Mouse (Mus musculus) regulatory T cell (primary cell): ENCODE results near the gene Cdc45.

Source experiments
- in situ Hi-C: fragments of 300-600 bp; cut with MboI, MseI; formaldehyde crosslinking; loops from one replicate; pipeline ENCODE4 v1.15.1; 2025; ENCODE audit warnings: high pct_unique_total_duplicates

The Cdc45 gene

DNA sequence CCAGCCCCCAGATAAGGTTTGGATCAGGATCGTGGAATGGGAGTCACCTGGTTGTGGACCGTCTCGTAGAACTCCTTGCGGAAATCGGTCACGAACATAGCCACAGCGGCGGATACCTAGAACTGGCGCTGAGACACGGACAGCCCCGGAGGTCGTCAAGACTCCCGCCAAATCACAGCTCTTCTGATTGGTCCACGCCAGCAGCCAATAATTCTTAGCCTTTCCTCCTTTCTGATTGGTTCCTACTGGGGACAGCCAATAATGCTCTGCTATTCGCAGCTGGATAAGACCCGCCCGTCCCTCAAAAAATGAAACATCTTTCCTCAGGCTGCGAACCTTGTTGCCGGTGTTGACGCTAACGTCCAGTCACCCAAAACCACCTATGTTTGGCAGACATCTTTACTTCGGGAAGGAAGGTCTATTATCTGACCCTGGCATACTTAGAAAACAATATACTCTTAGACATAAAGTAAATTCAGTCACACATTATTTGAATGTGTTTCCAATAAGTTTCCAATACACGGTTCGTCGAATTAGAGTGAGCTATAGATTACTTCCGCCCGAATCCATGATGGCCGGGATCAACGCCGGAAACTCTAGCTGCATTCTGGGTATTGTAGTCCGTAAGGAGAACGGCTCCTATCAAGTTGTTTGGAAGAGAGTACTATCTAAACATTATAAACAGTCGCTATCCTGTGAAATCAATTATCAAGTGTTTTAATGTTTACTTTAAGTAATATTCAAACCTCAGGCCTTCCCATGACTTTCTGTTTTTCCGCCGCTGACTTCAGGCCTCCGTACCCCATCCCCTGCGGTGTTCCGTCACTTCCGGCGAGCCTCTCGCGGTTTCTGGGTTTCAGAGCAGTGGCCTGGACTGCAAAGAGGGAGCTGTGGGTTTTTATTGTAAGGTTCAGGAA lies at the start of gene Cdc45, which contains the start of gene Ufd1:
TSS of gene Cdc45 (minus strand) at position 520 of the 917 bp plus-strand sequence.
TSS of gene Ufd1 (plus strand) at position 312 of the 917 bp plus-strand sequence.
- in situ Hi-C loops, result loop anchor here (10.0 kb wide), 1 partner anchor 1297 kb away; no protein-coding TSS in a partner anchor

- in situ Hi-C loops, result no loop called here
Measured at GRCm38 (mm10) chr16:18860186-18860585, 48.4 kb upstream of the Cdc45 start.

- in situ Hi-C loops, result loop anchor here (10.0 kb wide), 1 partner anchor 164 kb away; no protein-coding TSS in a partner anchor
Measured at GRCm38 (mm10) chr16:18858551-18858950, 46.8 kb upstream of the Cdc45 start.

DNA sequence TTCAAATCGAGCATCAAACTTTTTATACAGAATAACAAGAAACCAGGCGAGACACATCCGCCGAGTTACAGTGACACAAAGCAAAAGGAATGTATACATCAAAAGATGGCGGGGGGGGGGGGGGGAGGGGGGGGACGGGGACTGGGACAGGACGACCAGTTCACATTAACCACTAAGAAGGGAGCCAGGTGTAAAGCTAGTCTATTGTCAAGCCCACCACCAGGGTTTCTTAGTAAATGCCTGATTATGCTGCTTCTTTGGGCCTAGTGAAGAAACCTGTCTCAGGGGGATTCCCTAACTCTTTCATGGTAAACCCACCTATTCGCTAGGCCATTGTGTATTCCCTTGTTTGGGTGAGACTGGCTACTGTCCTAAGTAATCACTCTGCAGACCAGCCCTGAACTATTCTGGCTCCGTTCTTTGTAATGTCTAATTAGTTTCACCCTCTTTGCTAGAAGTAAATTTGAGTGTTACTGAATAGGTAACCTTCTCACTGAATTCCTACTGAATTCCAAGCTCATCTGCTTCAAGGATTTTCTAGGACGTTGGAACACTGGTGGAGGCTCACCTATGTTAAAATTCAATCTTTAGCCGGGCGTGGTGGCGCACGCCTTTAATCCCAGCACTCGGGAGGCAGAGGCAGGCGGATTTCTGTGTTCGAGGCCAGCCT lies 37.9 kb upstream of the Cdc45 start:
- in situ Hi-C loops, result loop anchor here (10.0 kb wide), 1 partner anchor 155 kb away; no protein-coding TSS in a partner anchor

- in situ Hi-C loops, result no loop called here
Measured at GRCm38 (mm10) chr16:18846301-18846820, 34.6 kb upstream of the Cdc45 start.

- in situ Hi-C loops, result no loop called here
Measured at GRCm38 (mm10) chr16:18838346-18838745, 26.6 kb upstream of the Cdc45 start.

DNA sequence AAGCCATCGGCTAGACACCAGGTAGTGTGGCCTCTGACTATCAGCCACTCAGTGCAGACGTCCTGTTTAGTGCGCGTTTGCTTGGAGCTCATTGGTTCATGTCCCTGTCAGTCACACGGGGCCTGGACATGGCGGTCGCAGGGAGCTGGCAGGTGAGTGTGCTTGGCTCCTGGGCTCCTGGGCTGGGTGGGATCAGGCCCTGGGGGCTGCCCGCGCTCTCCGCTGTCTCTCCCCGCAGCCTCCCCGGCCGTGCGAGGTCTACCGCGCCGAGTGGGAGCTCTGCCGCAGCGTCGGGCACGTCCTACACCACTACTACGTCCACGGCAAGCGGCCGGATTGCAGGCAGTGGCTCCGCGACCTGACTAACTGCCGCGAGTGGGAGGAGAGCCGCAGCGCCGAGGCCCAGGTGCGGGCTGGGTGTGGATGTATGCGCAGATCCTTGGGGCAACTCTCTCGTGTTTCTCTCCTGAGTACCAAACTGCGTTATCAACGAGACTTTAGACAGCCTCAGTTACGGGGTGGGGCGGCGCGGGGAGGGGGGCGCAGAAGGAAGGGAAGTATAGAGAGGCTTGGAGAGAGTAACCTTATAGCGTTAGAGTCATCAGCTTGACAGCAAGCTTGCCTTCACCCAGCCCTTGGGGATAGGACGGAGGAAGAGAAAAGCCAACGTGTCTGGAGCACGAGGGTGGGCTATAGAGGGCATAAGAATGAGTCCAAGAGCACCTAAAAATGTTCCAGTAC lies 24.9 kb upstream of the Cdc45 start, which contains the start of the genes 2510002D24Rik and Gm28539:
TSS of gene 2510002D24Rik (plus strand) at position 111 of the 741 bp plus-strand sequence.
TSS of gene Gm28539 (plus strand) at position 117 of the 741 bp plus-strand sequence.
- in situ Hi-C loops, result no loop called here

DNA sequence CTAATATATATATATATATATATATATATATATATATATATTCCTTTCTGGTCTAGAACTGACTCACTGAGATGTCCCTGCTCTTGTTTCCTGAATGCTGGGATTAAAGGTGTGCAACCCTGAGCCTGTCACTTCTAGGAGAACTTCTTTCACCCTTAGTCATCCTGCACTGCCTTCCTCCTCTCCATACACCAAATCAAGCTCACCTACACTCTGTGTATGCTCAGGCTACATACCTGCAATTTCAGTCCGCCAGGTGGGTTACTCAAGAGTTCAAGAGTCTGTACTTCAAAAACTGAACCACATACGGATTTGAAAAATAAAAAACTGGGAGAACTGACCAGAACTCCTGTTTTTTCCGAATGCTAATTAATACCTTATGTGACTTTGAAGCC lies 24.3 kb upstream of the Cdc45 start:
- in situ Hi-C loops, result no loop called here

- in situ Hi-C loops, result no loop called here
Measured at GRCm38 (mm10) chr16:18833486-18833885, 21.7 kb upstream of the Cdc45 start.

- in situ Hi-C loops, result no loop called here
Measured at GRCm38 (mm10) chr16:18829102-18829501, 17.3 kb upstream of the Cdc45 start.

- in situ Hi-C loops, result no loop called here
Measured at GRCm38 (mm10) chr16:18828630-18829029, 16.8 kb upstream of the Cdc45 start.

DNA sequence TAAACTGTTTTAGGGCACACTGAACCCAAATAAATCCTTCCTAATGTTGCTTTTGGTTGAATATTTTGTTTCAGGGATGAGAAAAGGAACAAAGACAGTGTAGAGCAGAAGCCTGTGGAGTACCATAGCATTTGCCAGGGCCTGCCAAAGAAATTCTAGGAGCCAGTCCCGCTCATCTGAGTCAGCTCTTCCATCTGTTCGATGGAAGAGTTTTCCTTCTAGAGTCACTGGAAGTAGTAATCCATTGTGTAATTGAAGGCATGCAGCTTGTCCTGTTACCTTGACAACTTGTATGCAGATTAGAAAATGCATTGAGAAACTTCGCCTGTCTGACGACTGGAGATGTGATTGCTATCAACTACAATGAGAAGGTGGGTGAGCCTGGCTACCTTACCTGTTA lies 11.1 kb upstream of the Cdc45 start:
- in situ Hi-C loops, result no loop called here

GRCm38 (mm10) chr16:18822356-18822755 lies 10.6 kb upstream of the Cdc45 start:
- in situ Hi-C loops, result no loop called here

GRCm38 (mm10) chr16:18812385-18812910 lies 661 bp upstream of the Cdc45 start:
- in situ Hi-C loops, result loop anchor here (10.0 kb wide), 1 partner anchor 1298 kb away; no protein-coding TSS in a partner anchor

DNA sequence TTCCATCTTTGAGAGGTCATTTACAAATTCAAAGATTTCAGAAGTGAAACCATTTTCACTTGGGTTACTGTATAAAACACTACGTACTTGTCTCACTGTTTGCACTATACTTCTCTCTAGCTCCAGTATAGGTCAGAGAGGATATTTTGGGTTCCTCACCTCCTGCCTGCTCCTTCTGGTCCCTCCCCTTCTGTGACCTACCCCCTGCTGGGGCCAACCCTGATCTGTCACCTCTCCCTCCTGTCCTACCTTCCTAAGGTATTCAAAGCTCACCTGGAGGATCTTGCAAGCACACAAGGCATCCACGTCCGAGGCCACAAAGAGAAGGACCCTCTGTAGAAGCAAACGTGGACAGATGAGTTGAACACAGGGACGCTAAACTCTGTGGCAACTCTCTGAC lies 755 bp downstream of the Cdc45 start:
- in situ Hi-C loops, result loop anchor here (10.0 kb wide), 1 partner anchor 1296 kb away; no protein-coding TSS in a partner anchor

- in situ Hi-C loops, result no loop called here
Measured at GRCm38 (mm10) chr16:18809001-18809400, 2.8 kb downstream of the Cdc45 start.

- in situ Hi-C loops, result no loop called here
Measured at GRCm38 (mm10) chr16:18805746-18806145, 6.0 kb downstream of the Cdc45 start.

GRCm38 (mm10) chr16:18798841-18799240 lies 12.9 kb downstream of the Cdc45 start:
- in situ Hi-C loops, result no loop called here

DNA sequence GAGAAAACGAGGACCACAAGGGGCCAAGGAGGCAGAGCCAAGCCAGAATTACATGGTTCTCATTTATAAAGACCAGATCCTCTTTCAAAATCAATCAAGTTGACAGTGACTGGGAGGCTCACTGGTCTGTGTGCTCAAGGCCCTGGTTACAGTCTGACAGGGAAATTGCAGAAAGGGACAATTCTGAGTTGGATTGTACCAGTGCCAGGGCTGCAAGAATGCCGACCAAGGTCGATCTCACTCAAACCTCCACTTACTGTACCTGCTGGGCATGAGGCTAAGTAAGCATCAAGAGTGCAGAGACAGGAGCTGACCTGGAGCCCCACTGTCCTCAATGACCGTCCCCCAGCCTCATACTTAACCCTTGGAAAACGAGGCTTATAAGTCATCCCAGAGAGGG lies 13.6 kb downstream of the Cdc45 start:
- in situ Hi-C loops, result no loop called here

GRCm38 (mm10) chr16:18796645-18797044 lies 15.1 kb downstream of the Cdc45 start:
- in situ Hi-C loops, result no loop called here
